In the genomic region with DNA sequence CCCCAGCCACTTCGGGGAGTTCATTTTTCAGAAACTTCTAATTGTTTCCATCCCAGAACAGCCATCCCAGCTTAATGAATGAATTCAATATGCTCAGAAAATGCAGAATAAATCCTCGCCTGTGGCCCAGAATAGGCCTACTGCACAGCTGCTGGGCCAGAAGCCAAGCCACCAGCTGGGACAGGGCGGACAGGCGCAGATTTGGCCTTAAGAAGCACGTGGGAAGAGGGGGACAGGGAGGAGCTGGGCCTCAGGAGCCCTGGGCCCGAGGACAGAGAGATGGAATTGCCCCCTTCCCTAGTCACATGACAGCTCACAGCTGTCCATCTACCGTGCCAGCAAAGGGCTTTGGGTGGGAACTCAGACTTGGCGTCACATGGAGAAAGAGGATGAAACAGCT, we compare ENCODE assay signal across 8 mouse cellular contexts. TPM values are rescaled to one million over a fixed set of nuclear protein-coding genes. Genes with fewer than 3 reads are reported as not detected.
DNase-seq lines count a peak whose midpoint lies in the region; ATAC-seq and TF ChIP-seq lines count a peak whose summit lies in the region.

No protein-coding gene starts in this region.

- H3K27me3 ChIP-seq in heart, embryonic 10.5 days (ENCODE audit: insufficient read depth, poor library complexity, severe bottlenecking), result no peaks in the 10 kb centered on the region; the same call in 1 of the 2 replicates
- peaks cover 27% of the 10 kb centered on the region; the same call in 1 of the 2 replicates for H3K27me3 ChIP-seq in hindbrain, embryonic 13.5 days
- H3K27me3 ChIP-seq in midbrain, postnatal 0 days (ENCODE audit: insufficient read depth, low read length), result no peaks in the 10 kb centered on the region

- ATAC-seq in hindbrain, embryonic 13.5 days (ENCODE audit: low FRiP score), result peak; percentile 36
- peak; percentile 52 for ATAC-seq in midbrain, postnatal 0 days (ENCODE audit: low FRiP score)
- ATAC-seq in erythroblast, adult 5-6 weeks (replicated peaks; ENCODE audit: low FRiP score, poor library complexity, severe bottlenecking), result no peak

- no peak for TF ChIP-seq CTCF in midbrain, postnatal 0 days (IDR thresholded peaks at IDR 0.05)

- no peaks in the 10 kb centered on the region for H3K9me3 ChIP-seq in heart, embryonic 10.5 days
- H3K9me3 ChIP-seq in hindbrain, embryonic 13.5 days, result no peaks in the 10 kb centered on the region
- H3K9me3 ChIP-seq in midbrain, postnatal 0 days (ENCODE audit: low read length), result no peaks in the 10 kb centered on the region

- H3K36me3 ChIP-seq in heart, embryonic 10.5 days, result peaks cover 52% of the 10 kb centered on the region
- no peaks in the 10 kb centered on the region for H3K36me3 ChIP-seq in hindbrain, embryonic 13.5 days
- no peaks in the 10 kb centered on the region for H3K36me3 ChIP-seq in midbrain, postnatal 0 days (ENCODE audit: insufficient read depth, low read length)

- no peak overlapping the region; the same call in 1 of the 2 replicates for H3K9ac ChIP-seq in hindbrain, embryonic 13.5 days
- H3K9ac ChIP-seq in midbrain, postnatal 0 days (replicated peaks; ENCODE audit: low read length, poor library complexity, severe bottlenecking), result no peak overlapping the region

- no peak overlapping the region for H3K4me3 ChIP-seq in heart, embryonic 10.5 days
- no peak overlapping the region for H3K4me3 ChIP-seq in hindbrain, embryonic 13.5 days
- no peak overlapping the region for H3K4me3 ChIP-seq in midbrain, postnatal 0 days (ENCODE audit: low read depth, low read length)

- peak; percentile 98 for DNase-seq in heart, adult 11 months
- DNase-seq in heart, embryonic 10.5 days (ENCODE audit: low spot score), result no peak
- peak; percentile 69 to 74 for DNase-seq in frontal cortex, postnatal 10 days (ENCODE audit: low spot score in 2 of 2)
- DNase-seq in left cerebral cortex, postnatal 36 days (ENCODE audit: low spot score in 2 of 2), result peak; percentile 68 to 69
- DNase-seq in midbrain, postnatal 0 days (ENCODE audit: low spot score), result peak; percentile 86
- DNase-seq in testis, postnatal 14 days (ENCODE audit: low spot score), result peak; percentile 33

- intact Hi-C loops in left cerebral cortex, postnatal 36 days (cut with DNase I), result loop anchor here (5.0 to 10.0 kb wide), 2 partner anchors 71 to 148 kb away; no protein-coding TSS in a partner anchor

- no peak overlapping the region; the same call in 1 of the 2 replicates for H3K27ac ChIP-seq in heart, embryonic 10.5 days
- H3K27ac ChIP-seq in hindbrain, embryonic 13.5 days, result peak overlapping the region; percentile 87
- no peak overlapping the region for H3K27ac ChIP-seq in midbrain, postnatal 0 days (ENCODE audit: low read depth, low read length)

- H3K4me2 ChIP-seq in hindbrain, embryonic 13.5 days, result no peak overlapping the region
- no peak overlapping the region for H3K4me2 ChIP-seq in midbrain, postnatal 0 days (ENCODE audit: low read depth, low read length, poor library complexity, severe bottlenecking)

- WGBS in heart, embryonic 10.5 days, result 61% methylated on average over 8 of the region's 8 CpGs
- 9% methylated on average over 8 of the region's 8 CpGs for WGBS in hindbrain, embryonic 13.5 days
- WGBS in midbrain, postnatal 0 days, result 24% methylated on average over 8 of the region's 8 CpGs

- H3K4me1 ChIP-seq in heart, embryonic 10.5 days, result peaks cover 54% of the 10 kb centered on the region
- H3K4me1 ChIP-seq in hindbrain, embryonic 13.5 days (replicated peaks), result peaks cover 60% of the 10 kb centered on the region
- H3K4me1 ChIP-seq in midbrain, postnatal 0 days (ENCODE audit: insufficient read depth, low read length), result peaks cover 7% of the 10 kb centered on the region; the same call in 1 of the 2 replicates

RNA-seq across cellular contexts. Expression of a gene that starts 43.0 kb away (rescaled TPM):
- 17.0 and 28.0 TPM in 2 replicates for polyA plus RNA-seq in heart, embryonic 10.5 days (2016; fragmentation: Nextera tagmentation; extraction: Ambion mirVana)
- 1.1 and 1.6 TPM in 2 replicates for polyA plus RNA-seq in hindbrain, embryonic 13.5 days (2015; fragmentation: Nextera tagmentation; extraction: Ambion mirVana)
- 1 to 10 TPM; 1.7 TPM for total RNA-seq in left cerebral cortex, postnatal 36 days (2021)
- 1.1 and 1.9 TPM in 2 replicates for total RNA-seq in midbrain, postnatal 0 days (2014; rRNA removed)
- polyA plus RNA-seq in midbrain, postnatal 0 days (2015; fragmentation: Nextera tagmentation; extraction: Ambion mirVana), result 1.3 and 1.7 TPM in 2 replicates
- total RNA-seq in erythroblast, adult 5-6 weeks (2015; ENCODE audit: low replicate concordance), result 0.38 and 0.63 TPM in 2 replicates
- 0.34 and 0.42 TPM in 2 replicates for total RNA-seq in erythroblast, adult 5-6 weeks (2017; ENCODE audit: low replicate concordance)
